Mouse (Mus musculus): ENCODE results near the gene Olfr544. TPM values are rescaled to one million over a fixed set of nuclear protein-coding genes. Genes with fewer than 3 reads are reported as not detected.

Olfr544 gene
- total RNA-seq (2017) = not detected in 2 replicates

- ATAC-seq (replicated peaks in 1 of 2; ENCODE audit: insufficient read depth in 1 of 2, low FRiP score in 2 of 2, low TSS enrichment in 1 of 2, low read depth in 1 of 2, poor library complexity in 2 of 2, severe bottlenecking in 2 of 2) = no peak
Observed at GRCm38 (mm10) chr7:102488161-102488560, at the start of gene Olfr544. TSS of gene Olfr544 (minus strand) at chr7:102488313.

- ATAC-seq (replicated peaks in 1 of 2; ENCODE audit: insufficient read depth in 1 of 2, low FRiP score in 2 of 2, low TSS enrichment in 1 of 2, low read depth in 1 of 2, poor library complexity in 2 of 2, severe bottlenecking in 2 of 2) = no peak
Observed at GRCm38 (mm10) chr7:102534449-102534848, 46.3 kb upstream of the Olfr544 start, which contains the start of gene Olfr547. TSS of gene Olfr547 (plus strand) at chr7:102534749.

GRCm38 (mm10) chr7:102529052-102529451 lies 40.9 kb upstream of the Olfr544 start:
- ATAC-seq (replicated peaks in 1 of 2; ENCODE audit: insufficient read depth in 1 of 2, low FRiP score in 2 of 2, low TSS enrichment in 1 of 2, low read depth in 1 of 2, poor library complexity in 2 of 2, severe bottlenecking in 2 of 2) = no peak

- no peak for ATAC-seq (replicated peaks in 1 of 2; ENCODE audit: insufficient read depth in 1 of 2, low FRiP score in 2 of 2, low TSS enrichment in 1 of 2, low read depth in 1 of 2, poor library complexity in 2 of 2, severe bottlenecking in 2 of 2)
Observed at GRCm38 (mm10) chr7:102517051-102517335, 28.9 kb upstream of the Olfr544 start.

DNA sequence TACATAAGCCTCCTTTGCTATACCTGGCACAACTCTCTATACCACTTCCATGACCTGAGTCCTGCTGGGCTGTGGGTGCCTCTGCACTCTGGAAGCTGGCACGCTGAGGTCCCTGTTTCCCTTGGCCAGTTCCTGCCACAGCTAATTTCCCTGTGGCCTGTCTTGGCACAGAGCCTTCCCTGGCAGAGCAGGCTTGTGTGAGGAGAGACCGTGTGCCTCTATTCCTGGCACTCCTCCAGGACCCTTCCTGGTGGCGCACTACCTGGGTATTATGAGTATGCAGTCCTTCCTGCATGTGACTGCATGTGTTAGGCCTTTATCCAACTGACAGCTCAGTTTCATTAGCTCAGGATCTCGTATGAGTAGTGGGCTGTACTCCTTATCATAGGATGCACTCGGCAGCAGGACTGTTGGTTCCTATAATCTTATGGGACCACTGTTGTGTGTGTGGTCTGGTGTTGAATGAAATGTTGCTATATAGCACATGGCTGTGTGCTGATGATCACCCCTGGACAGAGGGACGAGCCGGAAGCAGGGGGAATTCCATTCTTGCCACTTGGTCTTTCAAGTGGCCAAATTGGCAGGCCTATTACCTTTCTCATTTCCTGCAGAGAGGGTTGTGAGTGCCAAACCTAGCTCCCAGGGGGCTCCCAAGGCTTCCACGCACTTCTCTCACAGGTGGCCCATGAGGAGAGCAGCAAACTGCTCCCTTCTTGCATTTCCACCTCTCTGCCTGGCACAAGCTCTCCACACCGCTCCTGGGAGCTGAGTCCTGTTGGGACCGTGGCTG lies 28.3 kb upstream of the Olfr544 start:
- peak; percentile 35 to 48 for ATAC-seq (replicated peaks in 1 of 2; ENCODE audit: insufficient read depth in 1 of 2, low FRiP score in 2 of 2, low TSS enrichment in 1 of 2, low read depth in 1 of 2, poor library complexity in 2 of 2, severe bottlenecking in 2 of 2)

DNA sequence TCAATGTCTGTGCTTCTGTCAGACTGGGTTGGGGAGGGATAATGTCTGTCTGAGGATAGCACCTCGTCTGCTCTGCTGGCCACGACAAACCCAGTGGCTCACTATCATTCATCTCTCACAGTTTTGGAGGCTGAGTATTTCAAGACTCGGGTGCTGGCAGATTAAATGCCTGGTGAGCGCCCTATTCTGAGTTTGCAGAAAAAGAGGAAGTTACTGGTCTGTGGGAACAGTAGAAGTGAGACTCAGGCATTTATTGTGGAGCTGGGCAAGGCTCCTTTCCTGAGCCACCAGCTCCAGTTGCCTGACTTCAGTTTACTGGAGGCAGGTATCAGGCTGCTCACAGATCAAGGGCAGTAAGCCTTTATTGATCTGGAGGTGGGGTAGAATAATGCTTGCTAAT lies 26.0 kb upstream of the Olfr544 start:
- peak; percentile 57 to 59; a peak in 3 of 4 replicates for ATAC-seq (replicated peaks in 1 of 2; ENCODE audit: insufficient read depth in 1 of 2, low FRiP score in 2 of 2, low TSS enrichment in 1 of 2, low read depth in 1 of 2, poor library complexity in 2 of 2, severe bottlenecking in 2 of 2)

- ATAC-seq (replicated peaks in 1 of 2; ENCODE audit: insufficient read depth in 1 of 2, low FRiP score in 2 of 2, low TSS enrichment in 1 of 2, low read depth in 1 of 2, poor library complexity in 2 of 2, severe bottlenecking in 2 of 2) = peak; percentile 61 to 62
Observed at GRCm38 (mm10) chr7:102512814-102513435, 24.8 kb upstream of the Olfr544 start.

GRCm38 (mm10) chr7:102511927-102512326 lies 23.8 kb upstream of the Olfr544 start:
- no peak for ATAC-seq (replicated peaks in 1 of 2; ENCODE audit: insufficient read depth in 1 of 2, low FRiP score in 2 of 2, low TSS enrichment in 1 of 2, low read depth in 1 of 2, poor library complexity in 2 of 2, severe bottlenecking in 2 of 2)

DNA sequence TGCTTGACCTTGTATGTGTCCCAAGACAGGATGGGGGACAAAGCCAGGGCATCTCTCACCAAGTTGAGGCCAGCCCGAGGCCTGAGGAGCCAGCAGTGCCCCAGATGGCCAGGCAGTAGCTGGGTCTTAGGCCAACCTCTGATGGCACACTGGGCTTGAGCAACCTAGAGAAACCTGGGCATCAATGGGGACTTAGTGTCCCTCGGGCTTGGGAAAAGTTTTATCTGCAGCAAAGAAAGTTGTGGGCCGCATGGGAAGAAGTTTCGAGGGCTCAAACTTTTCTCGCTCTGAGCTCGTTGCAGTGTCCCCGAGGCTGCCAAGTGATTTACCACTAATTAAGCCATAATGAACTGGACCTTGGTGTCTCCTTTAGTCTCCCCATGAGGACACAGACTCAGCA lies 21.6 kb upstream of the Olfr544 start:
- ATAC-seq (replicated peaks in 1 of 2; ENCODE audit: insufficient read depth in 1 of 2, low FRiP score in 2 of 2, low TSS enrichment in 1 of 2, low read depth in 1 of 2, poor library complexity in 2 of 2, severe bottlenecking in 2 of 2) = no peak

GRCm38 (mm10) chr7:102508666-102509065 lies 20.6 kb upstream of the Olfr544 start:
- no peak for ATAC-seq (replicated peaks in 1 of 2; ENCODE audit: insufficient read depth in 1 of 2, low FRiP score in 2 of 2, low TSS enrichment in 1 of 2, low read depth in 1 of 2, poor library complexity in 2 of 2, severe bottlenecking in 2 of 2)

DNA sequence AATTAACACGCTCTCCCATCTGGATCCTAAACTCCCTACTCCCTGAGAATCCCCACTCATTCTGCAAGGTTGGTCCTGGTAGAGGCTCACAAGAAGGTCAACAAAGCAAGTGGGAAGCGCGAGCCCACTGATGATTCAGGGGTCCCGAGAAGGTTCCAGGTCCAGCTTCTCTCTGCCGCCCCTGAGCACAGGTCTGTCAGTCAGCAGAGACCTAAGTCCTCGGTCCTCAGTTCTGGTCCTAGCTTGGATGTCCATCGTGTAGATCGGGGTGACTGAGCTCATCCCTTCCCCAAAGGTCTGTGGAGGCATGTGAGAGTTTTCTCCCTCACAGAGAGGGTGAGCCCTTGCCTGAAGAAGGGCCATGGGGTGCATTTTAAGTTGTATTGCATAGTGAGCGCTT lies 20.0 kb upstream of the Olfr544 start:
- no peak for ATAC-seq (replicated peaks in 1 of 2; ENCODE audit: insufficient read depth in 1 of 2, low FRiP score in 2 of 2, low TSS enrichment in 1 of 2, low read depth in 1 of 2, poor library complexity in 2 of 2, severe bottlenecking in 2 of 2)

- peak; percentile 92 to 95 for ATAC-seq (replicated peaks in 1 of 2; ENCODE audit: insufficient read depth in 1 of 2, low FRiP score in 2 of 2, low TSS enrichment in 1 of 2, low read depth in 1 of 2, poor library complexity in 2 of 2, severe bottlenecking in 2 of 2)
Observed at GRCm38 (mm10) chr7:102506848-102507247, 18.7 kb upstream of the Olfr544 start.

GRCm38 (mm10) chr7:102501986-102502385 lies 13.9 kb upstream of the Olfr544 start:
- ATAC-seq (replicated peaks in 1 of 2; ENCODE audit: insufficient read depth in 1 of 2, low FRiP score in 2 of 2, low TSS enrichment in 1 of 2, low read depth in 1 of 2, poor library complexity in 2 of 2, severe bottlenecking in 2 of 2) = no peak

GRCm38 (mm10) chr7:102499473-102499872 lies 11.4 kb upstream of the Olfr544 start, which contains the start of gene Olfr545:
TSS of gene Olfr545 (minus strand) at chr7:102499573.
- ATAC-seq (replicated peaks in 1 of 2; ENCODE audit: insufficient read depth in 1 of 2, low FRiP score in 2 of 2, low TSS enrichment in 1 of 2, low read depth in 1 of 2, poor library complexity in 2 of 2, severe bottlenecking in 2 of 2) = no peak

DNA sequence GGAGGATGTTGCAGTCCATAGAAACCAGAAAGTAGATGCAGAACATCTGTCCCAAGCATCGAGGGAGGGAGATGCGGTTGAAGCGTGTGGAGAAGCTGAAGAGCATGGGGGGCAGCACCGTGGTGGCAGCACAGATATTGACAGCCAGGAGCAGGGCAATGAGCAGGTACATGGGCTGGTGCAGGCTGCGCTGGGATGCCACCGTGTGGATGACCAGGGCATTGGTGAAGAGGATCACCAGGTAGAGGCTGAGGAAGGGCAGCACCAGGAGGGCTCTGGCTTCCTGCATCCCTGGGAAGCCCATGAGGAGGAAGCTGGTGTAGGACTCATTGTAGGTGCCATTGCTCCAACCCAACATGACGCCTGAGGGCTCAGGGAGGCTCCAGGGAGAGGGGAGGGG lies 6.3 kb upstream of the Olfr544 start:
- ATAC-seq (replicated peaks in 1 of 2; ENCODE audit: insufficient read depth in 1 of 2, low FRiP score in 2 of 2, low TSS enrichment in 1 of 2, low read depth in 1 of 2, poor library complexity in 2 of 2, severe bottlenecking in 2 of 2) = peak; percentile 37 to 60; a peak in 1 of 4 replicates

- ATAC-seq (replicated peaks in 1 of 2; ENCODE audit: insufficient read depth in 1 of 2, low FRiP score in 2 of 2, low TSS enrichment in 1 of 2, low read depth in 1 of 2, poor library complexity in 2 of 2, severe bottlenecking in 2 of 2) = no peak
Observed at GRCm38 (mm10) chr7:102486105-102486504, 2.0 kb downstream of the Olfr544 start.

DNA sequence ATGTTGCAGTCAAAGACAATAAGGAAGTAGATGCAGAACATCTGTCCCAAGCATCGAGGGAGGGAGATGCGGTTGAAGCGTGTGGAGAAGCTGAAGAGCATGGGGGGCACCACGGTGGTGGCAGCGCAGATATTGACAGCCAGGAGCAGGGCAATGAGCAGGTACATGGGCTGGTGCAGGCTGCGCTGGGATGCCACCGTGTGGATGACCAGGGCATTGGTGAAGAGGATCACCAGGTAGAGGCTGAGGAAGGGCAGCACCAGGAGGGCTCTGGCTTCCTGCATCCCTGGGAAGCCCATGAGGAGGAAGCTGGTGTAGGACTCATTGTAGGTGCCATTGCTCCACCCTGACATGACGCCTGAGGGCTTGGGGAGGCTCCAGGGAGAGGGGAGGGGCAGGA lies 3.3 kb downstream of the Olfr544 start:
- peak in 1 of 2 experiments; percentile 51; a peak in 1 of 4 replicates for ATAC-seq (replicated peaks in 1 of 2; ENCODE audit: insufficient read depth in 1 of 2, low FRiP score in 2 of 2, low TSS enrichment in 1 of 2, low read depth in 1 of 2, poor library complexity in 2 of 2, severe bottlenecking in 2 of 2)

- ATAC-seq (replicated peaks in 1 of 2; ENCODE audit: insufficient read depth in 1 of 2, low FRiP score in 2 of 2, low TSS enrichment in 1 of 2, low read depth in 1 of 2, poor library complexity in 2 of 2, severe bottlenecking in 2 of 2) = no peak
Observed at GRCm38 (mm10) chr7:102483665-102484064, 4.4 kb downstream of the Olfr544 start.

- no peak for ATAC-seq (replicated peaks in 1 of 2; ENCODE audit: insufficient read depth in 1 of 2, low FRiP score in 2 of 2, low TSS enrichment in 1 of 2, low read depth in 1 of 2, poor library complexity in 2 of 2, severe bottlenecking in 2 of 2)
Observed at GRCm38 (mm10) chr7:102481579-102481978, 6.5 kb downstream of the Olfr544 start, which contains the start of gene Olfr543. TSS of gene Olfr543 (minus strand) at chr7:102481679.

Data from hematopoietic stem cell, adult 5-6 weeks (primary cell).